Mouse (Mus musculus): Measurements from ENCODE around the gene Cd82. TPM values are rescaled to one million over a fixed set of nuclear protein-coding genes. Genes with fewer than 3 reads are reported as not detected.

The Cd82 gene
- polyA plus RNA-seq, 1 experiment from 2014 or later = 8.8 TPM

DNA sequence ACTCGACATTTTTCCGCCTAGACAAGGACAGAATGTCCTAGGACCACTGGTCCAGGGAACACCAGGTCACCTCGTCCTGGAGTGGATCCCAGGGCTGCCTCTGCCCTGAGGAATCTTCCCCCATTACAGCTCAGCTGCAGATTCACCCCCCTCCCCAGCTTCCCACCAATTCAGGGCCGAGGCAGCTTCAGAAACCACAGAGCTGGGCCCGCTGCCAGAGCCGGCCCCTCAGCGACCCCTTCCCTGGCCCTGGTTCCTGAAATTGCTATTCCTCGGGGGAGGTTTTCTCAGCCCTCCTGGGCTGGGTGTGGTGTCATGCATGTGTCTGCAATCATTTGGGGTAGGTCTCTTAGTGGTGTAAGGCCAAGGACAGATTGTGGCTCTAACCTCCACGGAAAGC lies 22.5 kb upstream of the Cd82 start:
- Histone ChIP-seq H3K4me1 (peaks cover 13% of the 10 kb centered on the region; the same call in 1 of the 2 replicates), H3K4me2 (replicated peaks) (no peak overlapping the region), H3K9ac (replicated peaks) (no peak overlapping the region), H3K4me3 (no peak overlapping the region), H3K9me3 (no peaks in the 10 kb centered on the region), H3K27ac (replicated peaks) (no peak overlapping the region), H3K27me3 (peaks cover 20% of the 10 kb centered on the region), H3K36me3 (no peaks in the 10 kb centered on the region)
- 72% methylated on average over 9 of the region's 9 CpGs for WGBS
- ATAC-seq (ENCODE audit: low FRiP score, low read depth) = no peak

DNA sequence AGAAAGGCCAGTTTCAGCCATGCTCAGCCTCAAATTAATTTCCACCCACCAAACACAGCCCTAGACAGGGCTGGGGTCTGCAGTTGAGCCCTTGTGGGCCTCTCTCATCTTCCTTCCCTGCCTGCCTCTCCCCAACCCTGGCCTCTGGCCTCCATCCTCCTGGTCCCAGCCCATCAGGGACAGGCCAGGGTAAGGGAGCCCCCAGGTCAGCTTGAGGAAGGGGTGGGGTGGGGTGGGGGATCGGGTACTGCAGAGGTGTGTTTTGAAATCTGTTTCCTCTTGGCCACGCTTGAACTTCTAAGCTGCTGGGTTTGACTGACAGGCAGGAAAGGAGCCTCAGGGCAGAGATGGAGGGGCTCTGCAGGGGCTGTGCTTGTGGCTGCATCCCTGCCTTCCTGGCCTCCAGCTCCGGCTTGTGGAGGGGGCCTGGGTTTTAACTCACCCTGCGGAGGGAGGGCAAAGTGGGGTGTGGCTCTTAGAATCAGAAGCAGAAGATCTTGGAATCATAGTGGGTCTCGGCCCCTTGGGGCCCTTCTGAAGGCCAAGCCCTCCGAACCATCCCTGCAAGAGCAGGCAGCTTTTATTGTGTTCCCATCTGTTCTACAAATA lies 19.2 kb upstream of the Cd82 start:
- Histone ChIP-seq H3K27ac (replicated peaks) (0 out of 2 replicates have a peak overlapping the region, but pooled peaks have one; percentile 46), H3K27me3 (peaks cover 7% of the 10 kb centered on the region), H3K4me2 (replicated peaks) (no peak overlapping the region), H3K9ac (replicated peaks) (0 out of 2 replicates have a peak overlapping the region, but pooled peaks have one; percentile 7), H3K9me3 (no peaks in the 10 kb centered on the region), H3K4me3 (no peak overlapping the region), H3K4me1 (peaks cover 13% of the 10 kb centered on the region; the same call in 1 of the 2 replicates), H3K36me3 (no peaks in the 10 kb centered on the region)
- 56% methylated on average over 6 of the region's 6 CpGs for WGBS
- ATAC-seq (ENCODE audit: low FRiP score, low read depth) = peak; percentile 57; the same call in 1 of the 2 replicates

GRCm38 (mm10) chr2:93478744-93479143 lies 15.8 kb upstream of the Cd82 start:
- Histone ChIP-seq H3K27me3 (peaks cover 37% of the 10 kb centered on the region), H3K36me3 (no peaks in the 10 kb centered on the region), H3K4me1 (peaks cover 9% of the 10 kb centered on the region; the same call in 1 of the 2 replicates), H3K27ac (replicated peaks) (no peak overlapping the region), H3K4me3 (no peak overlapping the region), H3K4me2 (replicated peaks) (no peak overlapping the region), H3K9ac (replicated peaks) (no peak overlapping the region), H3K9me3 (no peaks in the 10 kb centered on the region)
- WGBS = 71% methylated on average over 5 of the region's 5 CpGs
- no peak for ATAC-seq (ENCODE audit: low FRiP score, low read depth)

DNA sequence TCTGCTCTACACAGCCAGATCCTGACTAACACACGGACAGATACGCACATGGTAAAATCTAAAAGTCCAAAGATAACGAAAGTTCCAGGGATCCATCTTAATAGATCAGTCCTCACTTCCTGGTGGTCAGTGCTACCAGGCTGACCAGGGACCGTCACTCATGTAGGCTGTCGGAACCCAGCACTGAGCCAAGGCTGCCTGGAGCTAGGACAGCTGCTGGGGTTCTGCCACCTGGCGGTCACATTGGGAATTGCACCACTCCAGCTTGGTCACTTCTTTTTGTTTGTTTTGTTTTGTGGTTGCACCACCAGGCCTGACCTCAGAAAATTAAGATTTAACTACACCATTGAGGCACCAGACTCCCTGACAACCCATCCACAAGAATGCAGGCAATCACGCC lies 14.6 kb upstream of the Cd82 start:
- Histone ChIP-seq H3K9ac (replicated peaks) (no peak overlapping the region), H3K36me3 (no peaks in the 10 kb centered on the region), H3K27me3 (peaks cover 42% of the 10 kb centered on the region), H3K9me3 (no peaks in the 10 kb centered on the region), H3K4me3 (no peak overlapping the region), H3K27ac (replicated peaks) (no peak overlapping the region), H3K4me1 (0 out of 2 replicates have a peak, but pooled peaks cover 3% of the 10 kb centered on the region), H3K4me2 (replicated peaks) (no peak overlapping the region)
- 41% methylated on average over 7 of the region's 7 CpGs for WGBS
- no peak for ATAC-seq (ENCODE audit: low FRiP score, low read depth)

DNA sequence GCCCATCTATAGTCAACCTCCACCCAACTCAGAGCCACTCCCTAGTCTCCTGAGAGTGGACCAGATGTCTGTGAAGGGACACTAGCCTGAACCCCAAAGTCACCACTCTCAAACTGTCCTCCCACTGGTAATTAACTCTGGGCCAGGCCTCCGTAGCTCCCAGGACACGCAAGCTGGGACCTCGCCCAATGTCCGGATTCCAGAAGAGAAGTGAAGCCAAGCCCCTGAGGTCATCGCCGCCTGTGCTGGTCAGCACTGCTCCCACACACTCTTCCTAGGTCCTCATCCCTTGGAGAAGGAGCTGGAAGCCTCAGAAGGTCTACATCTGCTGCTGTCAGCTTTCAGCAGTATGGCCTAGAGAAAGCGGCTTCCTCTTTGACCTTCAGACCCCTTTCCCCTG lies 13.5 kb upstream of the Cd82 start:
- H3K4me2 ChIP-seq (replicated peaks) = no peak overlapping the region
- H3K9me3 ChIP-seq = no peaks in the 10 kb centered on the region
- H3K4me1 ChIP-seq = no peaks in the 10 kb centered on the region
- H3K36me3 ChIP-seq = no peaks in the 10 kb centered on the region
- no peak for ATAC-seq (ENCODE audit: low FRiP score, low read depth)
- H3K9ac ChIP-seq (replicated peaks) = no peak overlapping the region
- no peak overlapping the region for H3K27ac ChIP-seq (replicated peaks)
- WGBS = 86% methylated on average over 7 of the region's 7 CpGs
- peaks cover 45% of the 10 kb centered on the region for H3K27me3 ChIP-seq
- H3K4me3 ChIP-seq = no peak overlapping the region

- H3K9me3 ChIP-seq = no peaks in the 10 kb centered on the region
- 2% methylated on average over 11 of the region's 11 CpGs for WGBS
- no peak overlapping the region for H3K27ac ChIP-seq (replicated peaks)
- no peak overlapping the region for H3K9ac ChIP-seq (replicated peaks)
- peaks cover 45% of the 10 kb centered on the region for H3K27me3 ChIP-seq
- ATAC-seq (ENCODE audit: low FRiP score, low read depth) = no peak
- H3K4me2 ChIP-seq (replicated peaks) = no peak overlapping the region
- H3K36me3 ChIP-seq = no peaks in the 10 kb centered on the region
- peaks cover 7% of the 10 kb centered on the region for H3K4me1 ChIP-seq
- no peak overlapping the region for H3K4me3 ChIP-seq
These were observed 12.1 kb upstream of the Cd82 start for GRCm38 (mm10) chr2:93475040-93475439.

DNA sequence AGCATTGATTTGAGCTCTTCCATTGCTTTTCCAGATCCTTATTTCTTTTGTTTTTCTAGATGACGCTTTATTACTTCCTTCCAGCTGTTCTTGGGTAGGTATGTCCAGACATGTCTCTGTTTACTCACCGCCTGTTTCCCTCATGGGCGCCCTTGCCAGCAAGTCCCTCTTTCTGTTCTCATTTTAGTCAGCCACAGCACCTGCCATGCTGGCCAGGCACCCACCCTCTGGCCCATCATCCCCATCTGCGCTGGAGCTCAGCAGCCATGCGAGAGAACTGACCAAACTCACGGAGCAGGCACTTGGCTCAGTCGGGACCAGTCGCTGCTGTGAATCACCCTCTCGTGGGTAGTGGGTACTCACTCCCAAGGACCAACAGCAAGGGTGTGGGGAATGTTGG lies 11.0 kb upstream of the Cd82 start:
- Histone ChIP-seq H3K4me1 (peaks cover 12% of the 10 kb centered on the region), H3K4me2 (replicated peaks) (no peak overlapping the region), H3K36me3 (no peaks in the 10 kb centered on the region), H3K4me3 (no peak overlapping the region), H3K27ac (replicated peaks) (no peak overlapping the region), H3K9ac (replicated peaks) (no peak overlapping the region), H3K9me3 (no peaks in the 10 kb centered on the region), H3K27me3 (peaks cover 45% of the 10 kb centered on the region)
- 85% methylated on average over 9 of the region's 9 CpGs for WGBS
- no peak for ATAC-seq (ENCODE audit: low FRiP score, low read depth)

GRCm38 (mm10) chr2:93470849-93471576 lies 8.1 kb upstream of the Cd82 start:
- Histone ChIP-seq H3K9me3 (no peaks in the 10 kb centered on the region), H3K27me3 (peaks cover 40% of the 10 kb centered on the region), H3K4me2 (replicated peaks) (peak overlapping the region; percentile 44; the same call in 1 of the 2 replicates), H3K36me3 (no peaks in the 10 kb centered on the region), H3K9ac (replicated peaks) (no peak overlapping the region), H3K4me1 (peaks cover 12% of the 10 kb centered on the region), H3K27ac (replicated peaks) (no peak overlapping the region), H3K4me3 (no peak overlapping the region)
- WGBS = 13% methylated on average over 3 of the region's 3 CpGs
- peak; percentile 42; the same call in 1 of the 2 replicates for ATAC-seq (ENCODE audit: low FRiP score, low read depth)

- peak overlapping the region; percentile 23 for H3K4me3 ChIP-seq
- peak overlapping the region; percentile 25; the same call in 1 of the 2 replicates for H3K9ac ChIP-seq (replicated peaks)
- no peaks in the 10 kb centered on the region for H3K9me3 ChIP-seq
- 0 out of 2 replicates have a peak, but pooled peaks have one; percentile 35 for ATAC-seq (ENCODE audit: low FRiP score, low read depth)
- WGBS = 0% methylated on average over 9 of the region's 9 CpGs
- no peak overlapping the region for H3K27ac ChIP-seq (replicated peaks)
- H3K4me1 ChIP-seq = peaks cover 12% of the 10 kb centered on the region
- H3K4me2 ChIP-seq (replicated peaks) = peak overlapping the region; percentile 44
- no peaks in the 10 kb centered on the region for H3K36me3 ChIP-seq
- peaks cover 31% of the 10 kb centered on the region for H3K27me3 ChIP-seq
These were observed 7.2 kb upstream of the Cd82 start for GRCm38 (mm10) chr2:93470127-93470526.

DNA sequence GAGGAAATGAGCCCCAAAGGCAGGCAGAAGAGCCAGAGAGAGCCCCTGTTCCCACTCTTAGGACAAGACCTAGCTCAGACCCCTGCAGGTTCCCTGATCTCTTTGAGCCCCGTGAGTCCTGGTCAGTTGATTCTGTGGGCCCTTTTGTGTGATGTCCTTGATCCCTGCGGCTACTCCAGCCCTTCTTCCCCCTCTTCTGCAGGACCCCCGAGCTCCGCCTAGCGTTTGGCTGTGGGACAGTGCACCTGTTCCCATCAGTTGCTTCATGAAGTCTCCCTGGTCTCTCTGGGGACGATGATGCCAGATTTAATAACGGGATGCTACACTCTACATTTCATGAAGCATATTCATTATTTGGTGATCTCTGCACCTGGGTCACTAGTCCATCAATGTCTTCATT lies 6.2 kb upstream of the Cd82 start:
- ATAC-seq (ENCODE audit: low FRiP score, low read depth) = peak; percentile 38; the same call in 1 of the 2 replicates
- Histone ChIP-seq H3K27me3 (peaks cover 24% of the 10 kb centered on the region), H3K27ac (replicated peaks) (no peak overlapping the region)

GRCm38 (mm10) chr2:93466314-93466713 lies 3.4 kb upstream of the Cd82 start:
- Histone ChIP-seq H3K4me2 (replicated peaks) (no peak overlapping the region), H3K9ac (replicated peaks) (no peak overlapping the region), H3K4me1 (peaks cover 22% of the 10 kb centered on the region), H3K36me3 (no peaks in the 10 kb centered on the region), H3K27me3 (peaks cover 34% of the 10 kb centered on the region), H3K4me3 (no peak overlapping the region), H3K9me3 (no peaks in the 10 kb centered on the region), H3K27ac (replicated peaks) (no peak overlapping the region)
- WGBS = 87% methylated on average over 3 of the region's 3 CpGs
- ATAC-seq (ENCODE audit: low FRiP score, low read depth) = no peak

More for the DNA sequence above, 6.2 kb upstream of the Cd82 start:
- Histone ChIP-seq H3K9me3 (no peaks in the 10 kb centered on the region), H3K9ac (replicated peaks) (no peak overlapping the region), H3K4me2 (replicated peaks) (no peak overlapping the region), H3K4me3 (no peak overlapping the region), H3K36me3 (no peaks in the 10 kb centered on the region), H3K4me1 (peaks cover 12% of the 10 kb centered on the region)
- 7% methylated on average over 7 of the region's 7 CpGs for WGBS
